ENCODE assay signal across 8 mouse cellular contexts in genomic region chr17:8285056-8285455, GRCm38 (mm10). TPM values are rescaled to one million over a fixed set of nuclear protein-coding genes. Genes with fewer than 3 reads are reported as not detected.
DNase-seq lines count a peak whose midpoint lies in the region; ATAC-seq and TF ChIP-seq lines count a peak whose summit lies in the region.

No protein-coding gene starts in this region.

- H3K9me3 ChIP-seq in heart, embryonic 11.5 days (replicated peaks; ENCODE audit: control insufficient read depth, low read length): no peaks in the 10 kb centered on the region
- H3K9me3 ChIP-seq in ES-E14 (ENCODE audit: control insufficient read depth, insufficient read depth, low read depth, low read length): no peaks in the 10 kb centered on the region
- no peaks in the 10 kb centered on the region for H3K9me3 ChIP-seq in forebrain, embryonic 15.5 days

- intact Hi-C loops in heart, postnatal 36 days (cut with DNase I): loop anchor here (2.0 to 10.0 kb wide), 2 partner anchors 26 to 520 kb away; partner anchors contain the start of gene Sft2d1

- H3K79me2 ChIP-seq in macrophage (ENCODE audit: inconsistent target): peaks cover 62% of the 10 kb centered on the region

- H3K9ac ChIP-seq in heart, embryonic 11.5 days (ENCODE audit: low read depth, low read length): peak overlapping the region; percentile 82
- H3K9ac ChIP-seq in ES-E14 (ENCODE audit: insufficient read depth, low read depth, low read length, poor library complexity, severe bottlenecking): no peak overlapping the region
- no peak overlapping the region; the same call in 1 of the 2 replicates for H3K9ac ChIP-seq in forebrain, embryonic 15.5 days (replicated peaks)

- peaks cover 4% of the 10 kb centered on the region for H3K4me1 ChIP-seq in heart, embryonic 11.5 days (ENCODE audit: control insufficient read depth, insufficient read depth, low read length)
- H3K4me1 ChIP-seq in ES-E14 (ENCODE audit: control insufficient read depth in 2 of 2, insufficient read depth in 2 of 2, low read length in 2 of 2, poor library complexity in 1 of 2): peaks cover 3% of the 10 kb centered on the region in 2 experiments; a peak in 2 of 4 replicates
- peaks cover 25% of the 10 kb centered on the region for H3K4me1 ChIP-seq in forebrain, embryonic 15.5 days

- 34% methylated on average over 8 of the region's 8 CpGs for WGBS in heart, embryonic 11.5 days (ENCODE audit: insufficient replicate concordance)
- WGBS in forebrain, embryonic 15.5 days: 43% methylated on average over 8 of the region's 8 CpGs
- 54% methylated on average over 8 of the region's 8 CpGs for WGBS in macrophage (ENCODE audit: missing documents)

- no peak overlapping the region for H3K27ac ChIP-seq in heart, embryonic 11.5 days (ENCODE audit: low read depth, low read length)
- H3K27ac ChIP-seq in ES-E14 (ENCODE audit: insufficient read depth, low read depth, low read length, poor library complexity, severe bottlenecking) (no peak overlapping the region; the same call in 1 of the 2 replicates), macrophage (peak overlapping the region; percentile 60; the same call in 1 of the 2 replicates)
- no peak overlapping the region for H3K27ac ChIP-seq in forebrain, embryonic 15.5 days (replicated peaks)

- in situ Hi-C loops in ES-E14 (cut with MboI; ENCODE audit: low sequenced_read_pairs in 2 of 2, unreplicated experiment in 2 of 2): no loop called here

- H3K27me3 ChIP-seq in heart, embryonic 11.5 days (ENCODE audit: control insufficient read depth, insufficient read depth, low read length): no peaks in the 10 kb centered on the region
- H3K27me3 ChIP-seq in forebrain, embryonic 15.5 days: no peaks in the 10 kb centered on the region

- ATAC-seq in heart, embryonic 11.5 days (replicated peaks; ENCODE audit: insufficient number of reproducible peaks, low FRiP score, low TSS enrichment): no peak
- no peak for ATAC-seq in forebrain, embryonic 15.5 days (replicated peaks)

- peak overlapping the region; percentile 75 for H3K4me3 ChIP-seq in heart, embryonic 11.5 days (ENCODE audit: low read depth, low read length)
- H3K4me3 ChIP-seq in ES-E14 (ENCODE audit: insufficient read depth in 1 of 2, low read depth in 1 of 2, low read length in 2 of 2, poor library complexity in 1 of 2, severe bottlenecking in 1 of 2): peak overlapping the region; percentile 89 to 93; a peak in 3 of 4 replicates
- H3K4me3 ChIP-seq in forebrain, embryonic 15.5 days: peak overlapping the region; percentile 80
- H3K4me3 ChIP-seq in macrophage (ENCODE audit: inconsistent target): peak overlapping the region; percentile 88

- DNase-seq in heart, postnatal 36 days: no peak
- no peak for DNase-seq in ES-E14 (ENCODE audit: low read depth, low spot score)
- no peak for DNase-seq in cerebellum, adult 9-11 months
- no peak for DNase-seq in thymus, postnatal 4 days
- DNase-seq in thymus, postnatal 0 days (ENCODE audit: low spot score): no peak

- no peaks in the 10 kb centered on the region for H3K36me3 ChIP-seq in heart, embryonic 11.5 days (ENCODE audit: control insufficient read depth, insufficient read depth, low read length)
- H3K36me3 ChIP-seq in ES-E14 (ENCODE audit: control insufficient read depth, insufficient read depth, low read length, poor library complexity, severe bottlenecking): no peaks in the 10 kb centered on the region
- H3K36me3 ChIP-seq in forebrain, embryonic 15.5 days: peaks cover 4% of the 10 kb centered on the region; the same call in 1 of the 2 replicates
- peaks cover 9% of the 10 kb centered on the region; the same call in 1 of the 2 replicates for H3K36me3 ChIP-seq in macrophage (ENCODE audit: inconsistent target)

- H3K4me2 ChIP-seq in heart, embryonic 11.5 days: peak overlapping the region; percentile 98
- peak overlapping the region; percentile 99 for H3K4me2 ChIP-seq in forebrain, embryonic 15.5 days (replicated peaks)

TF ChIP-seq in ES-E14, 5 proteins besides CTCF, POLR2A, EP300 and RAD21:
- TF ChIP-seq ZNF384 (IDR thresholded peaks at IDR 0.05; ENCODE audit: low read depth, low read length): no peak
- no peak for TF ChIP-seq HCFC1 (IDR thresholded peaks at IDR 0.05; ENCODE audit: borderline replicate concordance, insufficient read depth, low read length)
- TF ChIP-seq ZC3H11A (IDR thresholded peaks at IDR 0.05; ENCODE audit: borderline replicate concordance, low read depth, low read length): no peak
- no peak for TF ChIP-seq MAFK (IDR thresholded peaks at IDR 0.05; ENCODE audit: insufficient read depth, low read depth, low read length)
- TF ChIP-seq CHD2 (IDR thresholded peaks at IDR 0.05; ENCODE audit: low read depth, low read length): no peak

RNA-seq across cellular contexts. Expression of gene Mpc1, which starts 2.4 kb away (rescaled TPM):
- polyA plus RNA-seq in heart, embryonic 11.5 days (2014; fragmentation: Nextera tagmentation; extraction: Ambion mirVana): 152 and 153 TPM in 2 replicates
- 100 to 1,000 TPM; 805 to 817 TPM for total RNA-seq in heart, postnatal 36 days (2021)
- total RNA-seq in ES-E14 (2012; rRNA removed): 23.0 and 35.7 TPM in 2 replicates
- polyA plus RNA-seq in forebrain, embryonic 15.5 days (2015; fragmentation: Nextera tagmentation; extraction: Ambion mirVana): 303 and 312 TPM in 2 replicates
- 100 to 1,000 TPM in 17 of 26 experiments, 10 to 100 TPM in 9; 68.7 to 196 (median 122) TPM for total RNA-seq in macrophage (2018; cell fraction: chromatin; rRNA removed)
- 100 to 1,000 TPM; 118 to 359 (median 240) TPM for total RNA-seq in macrophage (2018; cell fraction: cytosol; rRNA removed)
- total RNA-seq in macrophage (2018; cell fraction: nucleus; rRNA removed): 100 to 1,000 TPM in 17 of 26 experiments, 10 to 100 TPM in 9; 59.0 to 187 (median 136) TPM
- 257 to 456 TPM (median 376 TPM) in 3 replicates for polyA plus RNA-seq in macrophage (2018)
- polyA plus RNA-seq in thymus, postnatal 0 days (2015; fragmentation: Nextera tagmentation; extraction: Ambion mirVana): 280 and 284 TPM in 2 replicates

RNA-seq across cellular contexts. Expression of gene Sft2d1, which starts 25.8 kb away (rescaled TPM):
- 66.9 and 71.5 TPM in 2 replicates for polyA plus RNA-seq in heart, embryonic 11.5 days (2014; fragmentation: Nextera tagmentation; extraction: Ambion mirVana)
- 10 to 100 TPM; 13.9 to 16.6 TPM for total RNA-seq in heart, postnatal 36 days (2021)
- 89.8 and 102 TPM in 2 replicates for total RNA-seq in ES-E14 (2012; rRNA removed)
- polyA plus RNA-seq in forebrain, embryonic 15.5 days (2015; fragmentation: Nextera tagmentation; extraction: Ambion mirVana): 148 and 157 TPM in 2 replicates
- 100 to 1,000 TPM in 24 of 26 experiments, 10 to 100 TPM in 2; 85.4 to 358 (median 155) TPM for total RNA-seq in macrophage (2018; cell fraction: chromatin; rRNA removed)
- 100 to 1,000 TPM in 16 of 26 experiments, 10 to 100 TPM in 10; 78.6 to 181 (median 113) TPM for total RNA-seq in macrophage (2018; cell fraction: cytosol; rRNA removed)
- 100 to 1,000 TPM; 124 to 366 (median 179) TPM for total RNA-seq in macrophage (2018; cell fraction: nucleus; rRNA removed)
- 85.8 to 210 TPM (median 182 TPM) in 3 replicates for polyA plus RNA-seq in macrophage (2018)
- 130 and 131 TPM in 2 replicates for polyA plus RNA-seq in thymus, postnatal 0 days (2015; fragmentation: Nextera tagmentation; extraction: Ambion mirVana)

RNA-seq across cellular contexts. Expression of gene Ccr6, which starts 49.2 kb away (rescaled TPM):
- polyA plus RNA-seq in heart, embryonic 11.5 days (2014; fragmentation: Nextera tagmentation; extraction: Ambion mirVana): not detected in 2 replicates
- total RNA-seq in heart, postnatal 36 days (2021): not detected
- total RNA-seq in ES-E14 (2012; rRNA removed): 0.18 TPM in 1 of 2 replicates, not detected in the other
- polyA plus RNA-seq in forebrain, embryonic 15.5 days (2015; fragmentation: Nextera tagmentation; extraction: Ambion mirVana): not detected in 2 replicates
- not detected for total RNA-seq in macrophage (2018; cell fraction: chromatin; rRNA removed)
- not detected for total RNA-seq in macrophage (2018; cell fraction: cytosol; rRNA removed)
- not detected for total RNA-seq in macrophage (2018; cell fraction: nucleus; rRNA removed)
- polyA plus RNA-seq in macrophage (2018): not detected in 3 replicates
- polyA plus RNA-seq in thymus, postnatal 0 days (2015; fragmentation: Nextera tagmentation; extraction: Ambion mirVana): 1.7 and 2.0 TPM in 2 replicates

RNA-seq across cellular contexts. Expression of gene Prr18, which starts 52.2 kb away (rescaled TPM):
- 0.39 TPM in 1 of 2 replicates, not detected in the other for polyA plus RNA-seq in heart, embryonic 11.5 days (2014; fragmentation: Nextera tagmentation; extraction: Ambion mirVana)
- total RNA-seq in heart, postnatal 36 days (2021): under 1 TPM; 0.17 to 0.22 TPM
- 0.37 and 0.45 TPM in 2 replicates for total RNA-seq in ES-E14 (2012; rRNA removed)
- polyA plus RNA-seq in forebrain, embryonic 15.5 days (2015; fragmentation: Nextera tagmentation; extraction: Ambion mirVana): 11.5 and 12.8 TPM in 2 replicates
- total RNA-seq in macrophage (2018; cell fraction: chromatin; rRNA removed): 1 to 10 TPM in 20 of 26 experiments, under 1 TPM in 5, not detected in 1; 0.43 to 3.8 (median 1.6) TPM
- total RNA-seq in macrophage (2018; cell fraction: cytosol; rRNA removed): under 1 TPM; 0.04 to 0.32 (median 0.14) TPM
- total RNA-seq in macrophage (2018; cell fraction: nucleus; rRNA removed): 1 to 10 TPM in 24 of 26 experiments, under 1 TPM in 2; 0.25 to 4.2 (median 1.4) TPM
- 0.10 to 0.25 TPM (median 0.14 TPM) in 3 replicates for polyA plus RNA-seq in macrophage (2018)
- polyA plus RNA-seq in thymus, postnatal 0 days (2015; fragmentation: Nextera tagmentation; extraction: Ambion mirVana): 0.07 and 0.18 TPM in 2 replicates
